Mouse (Mus musculus): ENCODE results near the gene Mllt3.
"Not testable (repeated sequence)": the region's sequence is repeated elsewhere in the genome, so short reads cannot be mapped to it uniquely, and the experiment has no call there.

Gene Mllt3

DNA sequence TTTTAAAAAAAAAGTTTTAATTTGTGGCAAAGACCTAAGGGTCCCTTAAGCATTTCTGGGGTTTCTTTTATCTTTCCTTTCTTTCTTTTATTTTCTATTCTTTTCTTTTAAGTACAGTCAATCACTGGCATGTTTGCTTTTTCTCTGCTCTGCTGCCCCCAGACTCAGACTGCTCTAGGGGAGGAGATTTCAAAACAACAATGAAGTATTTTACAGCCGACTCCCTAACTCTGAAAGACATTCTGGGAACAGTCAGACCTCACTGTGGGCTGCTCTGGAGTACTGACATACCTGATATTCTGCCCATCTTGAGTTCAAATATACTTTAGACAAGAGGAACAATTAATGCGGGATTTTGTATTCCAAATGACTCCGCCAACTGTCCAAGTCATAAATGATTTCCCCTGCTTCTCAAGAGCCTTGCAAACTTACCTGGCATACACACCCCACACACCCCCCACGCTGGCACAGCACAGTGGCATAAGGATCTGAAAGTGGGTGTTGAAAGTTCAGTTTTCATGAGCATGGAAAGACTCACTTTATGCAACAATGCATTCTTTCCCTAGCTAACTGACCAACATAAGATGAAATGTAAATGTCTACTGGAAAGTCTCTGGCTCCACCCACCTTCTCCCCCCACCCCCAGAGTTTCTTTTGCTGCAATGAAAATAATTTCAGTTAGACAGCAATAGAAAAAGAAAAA is 21.1 kb downstream of the Mllt3 start:
- no peak for DNase-seq

- no peak for DNase-seq
Measured at GRCm38 (mm10) chr4:88010441-88010840, 22.7 kb downstream of the Mllt3 start.

GRCm38 (mm10) chr4:88005801-88006200 is 27.4 kb downstream of the Mllt3 start:
- no peak for DNase-seq

- DNase-seq = no peak
Measured at GRCm38 (mm10) chr4:88003159-88003948, 29.8 kb downstream of the Mllt3 start.

- DNase-seq = no peak
Measured at GRCm38 (mm10) chr4:87991710-87992109, 41.5 kb downstream of the Mllt3 start.

GRCm38 (mm10) chr4:87990940-87991339 is 42.2 kb downstream of the Mllt3 start:
- DNase-seq = no peak

DNA sequence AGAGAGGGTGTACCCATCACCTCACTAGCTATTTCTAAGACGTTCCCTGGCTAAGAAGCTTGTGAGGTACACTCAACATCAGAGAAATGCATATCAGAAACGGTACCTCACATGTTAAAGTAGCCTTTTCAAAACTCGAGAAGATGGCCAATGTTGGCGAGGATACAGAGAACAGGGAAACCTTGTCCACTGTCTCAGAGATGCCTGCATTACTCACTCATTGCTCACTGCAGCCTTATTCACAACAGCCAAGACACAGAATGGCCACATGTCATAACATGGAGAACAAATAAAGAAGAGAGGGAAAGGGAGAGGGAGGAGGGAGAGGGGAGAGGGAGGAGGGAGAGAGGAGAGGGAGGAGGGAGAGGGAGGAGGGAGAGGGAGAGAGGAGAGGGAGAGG is 47.9 kb downstream of the Mllt3 start:
- no peak for DNase-seq

DNA sequence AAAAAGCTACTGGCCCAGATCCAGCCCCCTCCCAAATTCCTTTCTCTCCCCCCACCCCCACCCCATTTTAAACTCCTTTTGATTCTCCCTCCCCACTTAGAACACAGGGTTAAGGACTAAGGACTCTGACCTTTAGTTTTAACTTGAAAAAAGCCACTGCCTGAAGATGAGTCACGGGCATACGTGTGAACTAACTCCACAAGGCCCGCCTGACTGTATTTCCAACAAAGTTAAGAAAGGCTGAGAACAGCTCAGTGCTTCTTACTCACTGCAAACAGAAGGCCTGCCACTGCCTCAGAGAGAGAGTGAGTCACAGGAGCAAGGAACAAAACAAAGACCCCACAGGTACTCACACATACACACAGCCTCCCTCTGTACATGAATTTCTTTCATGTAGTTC is 48.6 kb downstream of the Mllt3 start:
- no peak for DNase-seq

DNA sequence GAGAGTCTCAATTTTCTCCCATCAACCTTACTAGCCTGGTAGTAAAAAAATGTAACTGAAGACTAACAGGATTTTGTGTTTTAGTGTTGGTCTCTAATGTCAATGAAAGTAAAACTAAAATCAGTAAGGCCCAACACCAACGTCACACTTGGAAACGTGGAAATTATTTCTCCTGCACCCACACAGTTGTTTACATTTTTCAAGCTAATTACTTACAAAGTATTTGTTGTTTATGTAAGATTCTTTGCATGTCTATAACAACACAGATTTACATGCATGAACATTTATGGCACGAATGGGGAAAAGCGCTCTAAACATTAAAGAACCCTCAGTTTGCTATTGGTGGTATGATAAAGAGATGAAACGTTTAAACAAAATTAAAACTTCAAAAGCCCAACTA is 49.1 kb downstream of the Mllt3 start:
- no peak for DNase-seq

DNA sequence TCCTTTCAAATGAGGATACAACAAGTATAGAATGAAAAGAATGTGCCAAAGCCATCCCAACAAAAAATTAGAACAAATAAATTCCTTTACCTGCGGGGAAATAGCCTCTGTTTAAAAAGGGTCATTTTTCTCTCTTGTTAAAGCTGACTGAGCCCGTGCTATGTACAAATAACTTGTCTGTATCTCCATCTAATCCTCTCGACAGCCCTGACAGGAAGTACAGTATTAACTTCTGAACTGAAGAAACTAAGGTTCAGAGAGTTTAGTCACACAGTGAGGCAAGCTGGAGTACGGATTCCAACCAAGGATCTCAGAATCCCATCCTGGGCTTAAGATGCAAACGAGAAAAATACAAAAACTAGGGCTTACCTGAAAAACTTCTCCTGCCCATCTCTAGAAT is 50.6 kb downstream of the Mllt3 start:
- no peak for DNase-seq

DNA sequence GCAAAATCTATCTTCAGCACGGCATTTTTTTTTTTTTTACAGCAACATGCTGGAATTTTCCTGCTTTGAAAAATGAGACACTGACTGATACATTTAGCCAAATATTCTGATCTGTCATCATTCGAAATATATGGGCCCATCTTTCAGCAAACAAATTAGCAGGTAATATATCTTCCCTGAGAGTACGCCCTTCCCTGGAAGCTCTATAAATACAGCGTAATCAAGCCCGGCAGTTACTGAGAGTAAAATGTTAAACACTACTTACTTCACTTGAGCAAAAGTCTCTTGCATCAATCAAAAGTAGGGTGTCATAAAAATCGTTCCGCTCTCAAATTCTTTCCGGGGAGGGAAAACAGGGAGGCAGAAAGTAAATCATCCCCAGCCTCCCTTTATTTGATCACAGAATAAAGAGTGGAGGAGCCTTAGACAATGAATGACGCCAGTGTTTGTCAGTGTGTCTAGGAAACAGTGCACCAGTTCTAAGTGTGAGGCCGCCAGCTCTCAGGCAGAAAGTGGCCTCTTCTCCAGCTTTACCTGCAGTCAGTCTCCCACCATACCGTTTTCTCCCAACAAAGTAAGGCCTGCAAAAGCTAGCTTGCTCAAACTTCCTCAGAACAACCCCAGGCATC is 55.2 kb downstream of the Mllt3 start:
- DNase-seq = no peak

DNA sequence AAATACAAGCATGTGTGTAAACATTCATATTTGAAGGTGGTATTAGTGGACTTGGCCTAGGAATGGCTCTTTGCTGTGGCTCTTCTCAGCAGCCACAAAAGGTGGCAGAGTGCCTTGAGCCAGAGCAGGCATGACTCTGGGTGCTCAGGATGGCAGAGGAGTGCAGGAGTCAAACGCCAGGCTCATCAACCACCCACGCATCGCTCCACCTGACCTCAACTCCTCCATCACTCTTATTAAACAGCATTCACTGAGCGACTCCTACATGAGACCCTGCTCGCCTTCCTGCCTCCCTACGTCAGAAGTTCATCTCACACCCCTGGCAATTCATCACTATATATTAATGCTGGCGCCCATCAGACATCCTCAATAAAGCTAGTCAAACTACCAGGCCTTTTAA is 67.3 kb downstream of the Mllt3 start:
- no peak for DNase-seq

DNA sequence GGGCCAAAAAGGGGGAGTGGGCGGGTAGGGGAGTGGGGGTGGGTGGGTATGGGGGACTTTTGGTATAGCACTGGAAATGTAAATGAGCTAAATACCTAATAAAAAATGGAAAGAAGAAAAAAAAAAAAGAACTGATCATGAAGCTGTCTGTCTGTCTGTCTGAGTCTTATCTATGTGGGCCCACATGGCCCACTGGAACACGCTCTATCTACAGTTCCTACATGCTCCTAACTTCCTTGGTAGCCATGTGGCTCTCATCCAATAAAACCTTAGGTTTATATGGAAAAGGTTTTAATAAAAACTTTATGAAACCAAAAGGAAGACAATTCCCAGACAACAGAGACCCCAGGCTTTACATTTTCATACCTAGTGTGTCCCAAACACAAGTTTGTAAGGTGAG is 68.3 kb downstream of the Mllt3 start:
- not testable (repeated sequence) for DNase-seq

DNA sequence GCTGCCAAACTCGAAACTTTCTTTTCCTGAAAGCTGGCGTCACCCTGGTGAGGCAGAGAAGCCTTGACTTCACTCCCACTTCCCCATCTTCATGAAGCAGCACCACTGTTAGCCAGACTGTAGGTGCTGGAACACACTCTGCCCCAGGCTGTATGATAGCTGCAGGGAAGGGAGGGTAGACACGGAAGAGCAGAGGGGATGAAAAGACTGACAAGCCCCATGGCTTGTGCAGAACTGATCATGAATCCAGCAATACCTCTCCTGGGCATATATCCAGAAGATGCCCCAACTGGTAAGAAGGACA is 69.4 kb downstream of the Mllt3 start:
- no peak for DNase-seq

- no peak for DNase-seq
Measured at GRCm38 (mm10) chr4:87963055-87963772, 70.0 kb downstream of the Mllt3 start.

DNA sequence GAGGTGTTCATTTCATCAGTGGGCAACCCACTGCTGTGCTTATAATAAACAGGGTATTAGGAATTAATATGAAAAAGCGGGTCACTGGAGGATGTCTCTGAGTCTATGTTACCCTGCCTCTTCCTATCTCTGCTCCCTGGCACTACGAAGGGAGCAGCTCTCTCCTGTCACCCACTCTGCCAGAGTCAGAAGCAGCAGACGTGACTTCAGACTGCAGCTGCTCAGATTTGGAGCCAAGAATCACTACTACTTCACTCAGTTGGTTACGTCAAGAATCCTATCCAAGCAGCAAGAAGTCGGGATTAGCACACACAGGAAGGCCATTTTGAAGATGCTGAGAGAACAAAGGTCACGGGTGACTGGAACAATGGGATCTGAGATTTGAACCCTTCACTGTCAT is 71.3 kb downstream of the Mllt3 start:
- DNase-seq = no peak

DNA sequence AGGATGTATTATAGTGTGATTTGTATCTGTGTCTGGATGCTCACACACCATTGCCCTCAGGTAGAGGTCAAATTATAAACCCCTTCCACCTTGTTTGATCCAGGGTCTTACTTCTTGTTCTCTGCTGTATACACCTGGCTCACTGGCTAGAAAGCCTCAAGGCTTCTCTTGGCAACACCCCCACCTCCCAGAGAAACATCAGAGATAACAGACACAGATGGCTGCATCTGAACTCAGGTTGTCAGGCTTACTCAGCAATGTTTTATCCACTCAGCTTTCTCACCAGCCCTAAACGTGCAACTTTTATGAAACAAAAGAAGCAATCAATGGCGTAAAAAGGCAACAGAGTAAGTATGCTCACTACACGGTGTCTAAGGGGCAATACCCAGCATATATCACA is 75.3 kb downstream of the Mllt3 start:
- no peak for DNase-seq

DNA sequence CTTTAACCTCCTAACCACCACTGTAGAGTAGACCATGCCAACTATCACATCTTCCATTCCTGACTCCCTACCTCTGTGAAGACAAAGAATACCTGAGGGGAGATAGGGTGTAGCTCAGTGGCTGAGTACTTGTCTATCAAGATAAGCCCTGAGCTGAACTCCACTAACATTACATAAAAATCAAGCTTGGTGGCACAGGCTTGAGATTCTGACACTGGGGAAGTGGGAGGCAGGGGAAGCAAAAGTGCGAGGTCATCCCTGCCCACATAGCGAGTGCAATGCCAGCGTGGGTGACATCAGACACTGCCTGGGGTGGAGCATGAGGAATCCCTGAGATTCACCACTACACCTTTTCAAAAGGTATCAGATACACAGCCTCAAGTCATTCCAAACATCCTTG is 76.0 kb downstream of the Mllt3 start:
- DNase-seq = no peak

DNA sequence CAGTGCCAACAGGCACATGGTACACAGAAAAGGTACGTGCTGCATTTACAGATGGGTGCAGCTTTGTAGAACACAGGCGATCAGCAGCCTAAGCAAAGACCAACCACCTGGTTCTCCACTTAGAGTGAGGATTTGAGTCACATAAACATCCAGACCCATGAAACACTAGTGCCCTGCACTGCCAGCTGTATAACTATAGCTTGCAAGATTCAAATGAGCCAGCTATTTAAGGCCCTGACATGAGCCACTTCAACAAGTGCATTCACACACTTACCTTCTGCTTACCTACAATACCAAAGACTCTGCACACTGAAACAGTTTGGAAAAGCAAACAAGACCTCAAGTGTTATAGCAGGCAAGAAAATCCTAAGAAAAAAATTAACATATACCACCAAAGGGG is 78.0 kb downstream of the Mllt3 start:
- DNase-seq = no peak

- no peak for DNase-seq
Measured at GRCm38 (mm10) chr4:87954421-87955083, 78.6 kb downstream of the Mllt3 start.

DNA sequence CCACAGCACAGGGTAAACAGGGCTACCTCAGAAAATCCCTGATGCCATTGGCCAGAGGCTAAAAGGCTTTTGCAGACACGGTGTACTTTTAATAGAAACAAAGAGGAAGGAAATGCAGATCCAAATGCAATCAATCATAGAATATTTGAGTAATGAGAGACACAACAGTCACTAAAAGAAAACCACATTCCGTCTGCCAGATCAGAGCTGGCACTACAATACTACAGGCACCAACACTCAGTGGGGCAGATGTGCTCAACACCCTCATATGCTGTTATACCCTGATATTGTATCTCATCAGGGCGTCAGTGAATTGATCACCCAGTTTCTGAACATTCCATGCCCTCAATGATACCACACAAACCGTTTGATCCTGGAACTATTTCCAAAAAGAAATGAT is 79.4 kb downstream of the Mllt3 start:
- no peak for DNase-seq

DNA sequence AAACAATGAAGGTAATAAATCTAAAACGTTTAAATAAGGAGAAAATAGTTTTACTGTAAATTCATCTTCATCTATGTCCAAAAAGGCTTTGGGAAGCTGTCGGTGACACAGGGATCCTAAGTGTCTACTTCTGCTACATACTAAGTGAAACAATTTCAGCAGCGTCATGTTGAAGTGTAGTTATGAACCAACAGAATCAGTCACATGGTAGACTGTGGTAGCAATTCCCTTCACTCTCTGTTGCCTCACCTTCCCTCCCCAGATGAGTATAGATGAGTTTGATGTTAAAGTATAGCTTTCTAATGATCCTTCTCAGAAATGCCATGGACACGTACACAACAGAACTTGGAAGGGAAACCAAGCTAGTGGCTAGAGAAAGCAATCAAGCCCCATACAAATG is 79.9 kb downstream of the Mllt3 start:
- no peak for DNase-seq

DNA sequence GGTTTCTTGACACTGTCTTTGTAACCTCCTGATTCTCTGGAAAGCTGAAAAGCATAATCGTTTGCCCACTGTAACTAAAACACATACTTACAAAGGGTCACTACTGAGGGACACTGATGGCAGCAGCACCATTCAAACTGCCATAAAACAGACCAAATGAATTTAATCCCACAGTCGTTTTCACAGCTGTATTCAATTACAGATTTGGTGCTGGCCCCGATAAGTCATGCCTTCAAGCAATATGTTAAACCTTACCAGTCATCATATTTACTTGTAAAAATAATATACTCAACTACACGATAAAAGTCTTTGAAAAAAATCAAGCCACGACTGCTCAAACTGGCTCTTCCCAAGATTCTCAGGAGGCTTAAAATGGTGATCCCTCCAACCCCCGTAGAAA is 83.7 kb downstream of the Mllt3 start:
- no peak for DNase-seq
